Mouse (Mus musculus): ENCODE data around the gene Stra8.

Stra8 gene

GRCm38 (mm10) chr6:34919956-34920355 is at the start of gene Stra8:
Stra8 (plus strand) TSS chr6:34920163.
- no peak for DNase-seq (ENCODE audit: low spot score)

GRCm38 (mm10) chr6:34870724-34871123 is 49.2 kb upstream of the Stra8 start:
- DNase-seq (ENCODE audit: low spot score) = no peak

- DNase-seq (ENCODE audit: low spot score) = no peak
These were observed 48.0 kb upstream of the Stra8 start for GRCm38 (mm10) chr6:34871929-34872328.

- no peak for DNase-seq (ENCODE audit: low spot score)
These were observed 47.1 kb upstream of the Stra8 start for GRCm38 (mm10) chr6:34872871-34873270.

- DNase-seq (ENCODE audit: low spot score) = no peak
These were observed 45.7 kb upstream of the Stra8 start for GRCm38 (mm10) chr6:34874101-34874921.

GRCm38 (mm10) chr6:34875268-34875761 is 44.6 kb upstream of the Stra8 start:
- no peak for DNase-seq (ENCODE audit: low spot score)

GRCm38 (mm10) chr6:34875966-34876834 is 43.8 kb upstream of the Stra8 start:
- DNase-seq (ENCODE audit: low spot score) = no peak

GRCm38 (mm10) chr6:34876835-34877156 is 43.2 kb upstream of the Stra8 start:
- DNase-seq (ENCODE audit: low spot score) = no peak

GRCm38 (mm10) chr6:34877509-34878321 is 42.2 kb upstream of the Stra8 start, which contains the start of gene Cyren:
Cyren (minus strand) TSS chr6:34878060.
- peak; percentile 84 for DNase-seq (ENCODE audit: low spot score)

GRCm38 (mm10) chr6:34879101-34879740 is 40.7 kb upstream of the Stra8 start:
- DNase-seq (ENCODE audit: low spot score) = no peak

GRCm38 (mm10) chr6:34879911-34880475 is 40.0 kb upstream of the Stra8 start:
- no peak for DNase-seq (ENCODE audit: low spot score)

GRCm38 (mm10) chr6:34884724-34885123 is 35.2 kb upstream of the Stra8 start:
- DNase-seq (ENCODE audit: low spot score) = no peak

GRCm38 (mm10) chr6:34887131-34887850 is 32.7 kb upstream of the Stra8 start:
- no peak for DNase-seq (ENCODE audit: low spot score)

- DNase-seq (ENCODE audit: low spot score) = no peak
These were observed 30.8 kb upstream of the Stra8 start for GRCm38 (mm10) chr6:34889185-34889584.

- DNase-seq (ENCODE audit: low spot score) = no peak
These were observed 24.4 kb upstream of the Stra8 start for GRCm38 (mm10) chr6:34895569-34895968.

GRCm38 (mm10) chr6:34896168-34896780 is 23.7 kb upstream of the Stra8 start:
- no peak for DNase-seq (ENCODE audit: low spot score)

GRCm38 (mm10) chr6:34899127-34899526 is 20.8 kb upstream of the Stra8 start:
- no peak for DNase-seq (ENCODE audit: low spot score)

- DNase-seq (ENCODE audit: low spot score) = no peak
These were observed 19.0 kb upstream of the Stra8 start for GRCm38 (mm10) chr6:34900990-34901389.

GRCm38 (mm10) chr6:34901911-34902444 is 18.0 kb upstream of the Stra8 start:
- DNase-seq (ENCODE audit: low spot score) = no peak

GRCm38 (mm10) chr6:34902578-34902977 is 17.4 kb upstream of the Stra8 start:
- no peak for DNase-seq (ENCODE audit: low spot score)
